Mouse (Mus musculus) liver, embryonic 16.5 days (tissue): Measurements from ENCODE around the gene Naa40. TPM values are rescaled to one million over a fixed set of nuclear protein-coding genes. Genes with fewer than 3 reads are reported as not detected.

Source experiments
- ATAC-seq: fragments of 200-750 bp; cut with Nextera tagmentation; 2 replicates; pipeline ENCODE4 v1.8.0; 2017; ENCODE audit warnings: low read depth, mild to moderate bottlenecking, moderate number of reproducible peaks, moderate library complexity
- H3K27ac ChIP-seq: fragments of 300-500 bp; sonication (generic); 2 replicates; pipeline ENCODE4 v1.5.1; 2014; ENCODE audit warnings: mild to moderate bottlenecking, low read length
- H3K27me3 ChIP-seq: fragments of 300-500 bp; sonication (generic); 2 replicates; pipeline ENCODE4 v1.6.1; 2014; ENCODE audit warnings: low read depth, low read length, mixed read lengths; ENCODE audit not compliant: control insufficient read depth, insufficient read depth
- H3K36me3 ChIP-seq: fragments of 300-500 bp; sonication (generic); 2 replicates; pipeline ENCODE4 v1.6.1; 2014; ENCODE audit warnings: mild to moderate bottlenecking; ENCODE audit not compliant: control insufficient read depth, insufficient read depth
- H3K4me1 ChIP-seq: fragments of 300-500 bp; sonication (generic); 2 replicates; pipeline ENCODE4 v1.6.1; 2014; ENCODE audit warnings: low read depth, low read length, mixed read lengths; ENCODE audit not compliant: control insufficient read depth
- H3K4me2 ChIP-seq: fragments of 300-500 bp; sonication (generic); 2 replicates; pipeline ENCODE4 v1.6.1; 2014; ENCODE audit warnings: low read depth, low read length, mixed read lengths
- H3K4me3 ChIP-seq: fragments of 300-500 bp; sonication (generic); 2 replicates; pipeline ENCODE4 v1.5.1; 2014; ENCODE audit warnings: low read depth, mild to moderate bottlenecking, low read length
- H3K9ac ChIP-seq: fragments of 300-500 bp; sonication (generic); 2 replicates; pipeline ENCODE4 v1.6.1; 2014; ENCODE audit warnings: low read depth, low read length
- H3K9me3 ChIP-seq: fragments of 300-500 bp; sonication (generic); replicated peaks from 2 replicates; pipeline ENCODE4 v1.6.1; 2016; ENCODE audit warnings: low read length; ENCODE audit not compliant: control insufficient read depth
- WGBS: fragments of 180-500 bp; shearing (Covaris S2); extraction: QIAGEN DNeasy Blood & Tissue Kit; methylation state at CpG from one replicate; pipeline ENCODE4 v1.1.7; 2014; ENCODE audit not compliant: insufficient replicate concordance; 5-methylcytosine and 5-hydroxymethylcytosine counted together
- polyA plus RNA-seq: library from polyadenylated mRNA; unstranded; fragments of >200 nt; fragmentation: Nextera tagmentation; extraction: Ambion mirVana; gene quantifications from 2 replicates; pipeline ENCODE4 v1.2.1, GENCODE M21; 2015

The Naa40 gene
- polyA plus RNA-seq, 1 experiment from 2014 or later: 22.1 TPM

DNA sequence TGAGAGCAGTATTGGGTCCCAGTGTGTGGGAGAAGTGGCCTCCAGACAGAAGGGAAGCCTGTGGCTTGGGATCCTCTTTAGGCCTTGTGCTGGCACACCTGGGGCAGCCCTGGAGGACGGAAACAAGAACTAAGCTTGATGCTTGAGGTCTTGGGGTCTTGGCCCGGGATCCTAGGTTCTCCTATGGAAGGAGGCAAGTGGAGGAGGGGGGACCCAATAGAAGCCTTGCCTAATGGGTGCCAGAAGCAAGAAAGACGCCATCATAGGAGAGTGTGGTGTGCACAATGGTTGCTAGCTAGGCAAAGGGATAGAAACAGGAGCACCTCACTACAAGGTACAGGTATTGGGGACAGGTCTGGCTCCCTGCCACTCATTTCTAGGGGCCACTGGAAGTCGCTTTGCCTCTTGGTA, 25.4 kb upstream of the Naa40 start:
- 57% methylated on average over 4 of the region's 4 CpGs for WGBS
- no peak overlapping the region for H3K9ac ChIP-seq
- H3K4me1 ChIP-seq: peaks cover 25% of the 10 kb centered on the region

DNA sequence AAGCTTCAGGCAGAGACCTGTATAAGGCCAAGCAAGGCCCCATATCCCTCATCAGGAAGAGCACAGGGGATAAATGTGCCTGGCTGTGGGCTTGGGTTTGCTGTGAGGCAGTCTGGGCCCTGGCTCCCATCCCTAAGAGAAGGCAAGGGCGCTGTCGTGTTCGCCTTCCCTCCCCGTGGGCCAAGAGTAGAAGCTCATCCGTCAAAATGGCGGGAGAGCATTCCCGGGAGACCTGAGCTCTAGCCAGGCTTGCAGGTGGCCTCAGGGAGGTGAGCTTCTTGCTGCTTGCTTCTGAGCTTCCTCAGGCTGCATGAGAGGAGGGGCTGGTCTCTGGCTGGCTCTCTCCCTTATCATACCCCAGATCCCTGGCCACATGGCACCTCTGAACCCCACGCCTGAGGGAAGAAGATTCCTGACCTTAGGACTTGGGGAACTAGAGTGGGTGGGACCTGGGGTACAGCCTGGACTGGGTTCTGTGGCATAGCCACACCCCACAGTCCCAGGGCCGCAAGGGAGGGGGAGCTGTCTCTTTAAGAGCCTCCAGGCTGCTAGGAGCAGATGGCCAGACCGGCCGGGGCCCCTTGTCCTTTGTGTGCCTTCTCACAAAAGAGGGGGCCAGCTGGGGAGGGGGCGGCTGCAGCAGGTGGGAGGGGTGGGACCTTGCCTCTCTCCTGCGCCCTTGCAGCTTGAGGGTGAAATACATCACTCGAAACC, 24.7 kb upstream of the Naa40 start:
- WGBS: 36% methylated on average over 14 of the region's 14 CpGs
- H3K36me3 ChIP-seq: no peaks in the 10 kb centered on the region
- H3K27me3 ChIP-seq: peaks cover 39% of the 10 kb centered on the region
- no peaks in the 10 kb centered on the region for H3K9me3 ChIP-seq
- no peak overlapping the region for H3K27ac ChIP-seq
- no peak overlapping the region for H3K9ac ChIP-seq
- no peak overlapping the region for H3K4me3 ChIP-seq
- no peak overlapping the region for H3K4me2 ChIP-seq
- ATAC-seq: no peak
- peaks cover 25% of the 10 kb centered on the region for H3K4me1 ChIP-seq

More for the DNA sequence above, 25.4 kb upstream of the Naa40 start:
- Histone ChIP-seq H3K4me2 (no peak overlapping the region), H3K27ac (no peak overlapping the region), H3K27me3 (peaks cover 39% of the 10 kb centered on the region), H3K4me3 (no peak overlapping the region), H3K9me3 (no peaks in the 10 kb centered on the region), H3K36me3 (no peaks in the 10 kb centered on the region)
- no peak for ATAC-seq

DNA sequence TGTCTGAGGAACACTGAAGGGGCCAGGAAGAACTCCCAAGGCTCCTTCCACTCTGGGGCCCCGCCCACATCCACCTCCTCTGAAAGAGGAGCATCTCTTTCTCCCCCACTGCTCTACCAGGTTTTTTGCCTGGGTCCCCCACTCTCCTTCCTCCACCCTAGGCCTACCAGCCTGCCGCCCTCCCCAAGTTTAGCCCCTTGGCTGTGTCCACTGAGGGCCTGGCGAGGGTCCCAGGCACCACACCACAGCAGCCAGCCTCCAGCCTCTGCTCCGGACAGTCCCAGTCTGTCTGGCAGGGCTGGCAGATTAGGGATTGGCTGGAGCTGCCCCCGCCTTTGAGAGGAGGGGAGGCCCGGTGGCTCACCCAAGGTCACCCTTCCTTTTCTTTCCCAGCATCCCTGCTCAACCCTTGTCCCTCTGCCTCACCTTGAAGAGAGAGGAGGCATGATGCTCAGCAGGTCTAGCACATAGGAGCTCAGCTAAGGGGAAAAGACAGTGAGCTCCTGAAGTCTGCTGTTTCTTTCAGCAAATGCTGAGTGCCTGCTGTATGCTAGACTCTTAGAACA, 23.9 kb upstream of the Naa40 start:
- ATAC-seq: no peak

DNA sequence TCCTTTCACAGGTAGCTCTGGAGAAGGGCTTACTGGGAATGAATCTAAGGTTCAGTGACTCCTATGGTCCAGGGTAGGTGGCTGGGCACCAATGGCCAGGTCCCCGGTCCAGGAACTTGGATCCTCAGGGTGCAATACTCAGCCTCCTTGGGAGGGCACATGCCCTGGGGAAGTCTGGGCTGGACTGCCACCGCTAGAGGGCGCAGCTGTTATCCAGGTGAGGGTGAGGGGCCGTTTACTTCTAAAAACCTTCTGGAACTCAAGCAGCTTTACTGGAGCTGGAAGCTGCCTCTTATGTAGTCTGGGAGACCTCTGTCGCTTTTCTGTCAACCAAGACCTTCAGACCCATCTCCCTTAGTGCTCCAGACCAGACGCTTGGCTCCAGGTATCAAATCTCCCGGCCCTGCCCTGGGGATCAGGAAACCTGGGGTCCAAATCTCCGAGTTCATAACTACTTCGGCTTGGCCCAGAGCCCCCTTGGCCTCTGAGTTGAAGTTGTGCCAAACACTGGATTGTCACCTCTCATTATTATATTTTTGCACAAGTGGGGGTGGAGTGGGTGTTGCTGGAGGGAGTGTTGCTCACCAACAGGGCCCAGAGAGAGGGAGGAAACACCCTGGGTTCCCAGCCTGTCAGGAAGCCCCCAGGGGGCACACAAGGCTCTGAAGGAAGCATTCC, 23.2 kb upstream of the Naa40 start:
- Histone ChIP-seq H3K4me3 (no peak overlapping the region), H3K27ac (no peak overlapping the region), H3K27me3 (peaks cover 34% of the 10 kb centered on the region), H3K9me3 (no peaks in the 10 kb centered on the region), H3K36me3 (no peaks in the 10 kb centered on the region), H3K4me1 (peaks cover 21% of the 10 kb centered on the region), H3K9ac (no peak overlapping the region), H3K4me2 (no peak overlapping the region)
- 23% methylated on average over 9 of the region's 9 CpGs for WGBS
- no peak for ATAC-seq

More for the DNA sequence above, 23.9 kb upstream of the Naa40 start:
- Histone ChIP-seq H3K36me3 (no peaks in the 10 kb centered on the region), H3K27me3 (peaks cover 39% of the 10 kb centered on the region), H3K9me3 (no peaks in the 10 kb centered on the region), H3K4me2 (no peak overlapping the region), H3K27ac (no peak overlapping the region), H3K4me1 (peaks cover 25% of the 10 kb centered on the region), H3K4me3 (no peak overlapping the region), H3K9ac (no peak overlapping the region)
- WGBS: 40% methylated on average over 6 of the region's 6 CpGs

DNA sequence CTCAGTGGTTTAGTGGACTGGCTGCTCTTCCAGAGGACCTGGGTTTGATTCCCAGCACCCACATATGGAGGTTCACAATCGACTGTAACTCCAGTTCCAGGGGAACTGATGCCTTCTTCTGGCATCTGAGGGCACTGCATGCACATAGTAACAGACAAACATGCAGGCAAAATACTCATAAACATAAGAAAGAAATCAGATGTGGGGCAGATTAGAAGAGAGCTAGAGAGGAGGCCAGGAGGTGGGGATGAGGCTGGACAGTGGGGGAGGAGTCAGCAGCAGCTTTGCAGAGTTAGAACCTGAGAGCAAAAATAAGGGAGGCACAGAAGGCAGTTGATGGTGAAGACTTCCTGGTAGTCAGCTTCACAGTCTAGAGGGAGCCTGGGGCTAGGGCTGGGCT, 21.6 kb upstream of the Naa40 start:
- H3K27ac ChIP-seq: no peak overlapping the region
- WGBS: 58% methylated on average over 1 of the region's 1 CpGs
- ATAC-seq: no peak

DNA sequence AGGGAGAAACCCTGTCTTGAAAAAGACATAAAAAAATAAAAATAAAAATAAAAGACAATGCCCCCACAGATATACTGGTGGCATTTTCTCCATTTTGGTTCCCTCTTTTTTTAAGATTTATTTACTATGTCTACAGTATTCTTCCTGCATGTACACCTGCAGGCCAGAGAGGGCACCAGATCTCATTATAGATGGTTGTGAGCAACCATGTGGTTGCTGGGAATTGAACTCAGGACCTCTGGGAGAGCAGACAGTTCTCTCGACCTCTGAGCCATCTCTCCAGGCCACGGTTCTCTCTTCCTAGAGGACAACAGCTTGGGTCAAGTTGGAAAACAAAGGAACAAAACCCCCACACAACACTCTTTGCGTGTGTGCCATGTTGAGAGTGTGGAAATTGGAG, 21.0 kb upstream of the Naa40 start:
- Histone ChIP-seq H3K4me3 (no peak overlapping the region), H3K36me3 (no peaks in the 10 kb centered on the region), H3K9ac (no peak overlapping the region), H3K4me2 (no peak overlapping the region), H3K27me3 (peaks cover 12% of the 10 kb centered on the region), H3K27ac (no peak overlapping the region), H3K4me1 (peaks cover 1% of the 10 kb centered on the region), H3K9me3 (no peaks in the 10 kb centered on the region)
- ATAC-seq: no peak
- WGBS: 60% methylated on average over 3 of the region's 3 CpGs

More for the DNA sequence above, 21.6 kb upstream of the Naa40 start:
- H3K36me3 ChIP-seq: no peaks in the 10 kb centered on the region
- H3K4me3 ChIP-seq: no peak overlapping the region
- no peak overlapping the region for H3K4me2 ChIP-seq
- H3K27me3 ChIP-seq: peaks cover 18% of the 10 kb centered on the region
- H3K9me3 ChIP-seq: no peaks in the 10 kb centered on the region
- peaks cover 8% of the 10 kb centered on the region for H3K4me1 ChIP-seq
- no peak overlapping the region for H3K9ac ChIP-seq

DNA sequence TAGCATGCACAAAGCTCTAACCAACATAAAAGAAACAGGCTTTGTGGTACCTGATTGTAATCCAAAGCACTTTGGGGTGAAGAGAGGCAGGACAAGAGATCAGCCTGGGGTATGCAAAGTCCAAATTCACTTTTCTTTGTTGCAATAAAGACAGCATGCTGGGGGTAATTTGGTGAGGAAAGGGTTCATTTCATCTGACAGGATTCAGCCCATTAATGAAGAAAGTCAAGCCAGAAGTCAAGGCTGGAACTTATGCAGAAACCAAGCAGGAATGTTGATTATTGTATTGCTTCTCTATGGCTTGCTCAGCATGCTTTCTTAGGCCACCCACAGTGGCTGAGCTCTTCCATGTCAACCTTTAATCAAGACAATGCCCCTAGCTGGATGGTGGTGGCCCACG, 20.5 kb upstream of the Naa40 start:
- H3K27ac ChIP-seq: no peak overlapping the region
- no peaks in the 10 kb centered on the region for H3K9me3 ChIP-seq
- WGBS: 83% methylated on average over 1 of the region's 1 CpGs
- H3K4me1 ChIP-seq: no peaks in the 10 kb centered on the region
- no peaks in the 10 kb centered on the region for H3K36me3 ChIP-seq
- H3K27me3 ChIP-seq: peaks cover 8% of the 10 kb centered on the region
- H3K4me3 ChIP-seq: no peak overlapping the region
- no peak for ATAC-seq
- H3K9ac ChIP-seq: no peak overlapping the region
- H3K4me2 ChIP-seq: no peak overlapping the region

DNA sequence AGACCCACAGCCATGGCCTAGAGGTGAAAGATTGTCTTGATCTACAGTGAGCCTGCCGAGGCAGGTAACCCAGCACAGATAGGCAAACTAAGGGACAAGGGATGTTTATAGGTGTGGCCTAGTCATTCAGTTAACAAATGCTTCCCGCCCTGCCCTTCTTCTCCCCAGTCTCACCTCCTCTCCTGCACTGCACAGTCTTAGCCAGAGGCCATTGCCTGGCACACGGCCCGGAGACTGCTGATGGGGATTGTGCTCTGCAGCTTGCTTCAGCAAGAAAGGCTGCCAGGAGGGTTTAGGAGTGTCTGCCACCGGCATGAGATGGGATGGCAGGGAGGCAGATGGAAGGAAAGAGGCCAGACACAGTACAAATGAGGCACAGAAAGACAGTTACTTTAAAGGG, 16.9 kb upstream of the Naa40 start:
- Histone ChIP-seq H3K27me3 (no peaks in the 10 kb centered on the region), H3K4me1 (no peaks in the 10 kb centered on the region), H3K36me3 (no peaks in the 10 kb centered on the region), H3K4me3 (no peak overlapping the region), H3K27ac (no peak overlapping the region), H3K9me3 (no peaks in the 10 kb centered on the region), H3K4me2 (no peak overlapping the region), H3K9ac (no peak overlapping the region)
- no peak for ATAC-seq
- 69% methylated on average over 5 of the region's 5 CpGs for WGBS

DNA sequence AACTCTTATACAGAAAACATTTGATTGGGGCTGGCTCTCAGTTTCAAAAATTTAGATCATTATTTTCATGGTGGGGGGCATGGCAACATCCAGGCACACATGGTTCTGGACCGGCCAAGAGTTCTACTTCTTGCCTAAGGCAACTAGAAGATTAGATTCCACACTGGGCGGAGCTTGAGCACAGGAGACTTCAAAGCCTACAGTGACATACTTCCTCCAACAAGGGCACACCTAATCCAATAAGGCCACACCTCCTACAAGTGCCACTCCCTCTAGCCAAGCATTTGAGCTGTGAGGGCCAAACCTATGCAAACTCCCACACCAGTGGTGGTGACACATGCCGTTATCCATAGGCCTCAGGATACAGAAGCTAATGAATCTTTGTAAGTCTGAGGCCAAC, 5.0 kb upstream of the Naa40 start:
- 49% methylated on average over 3 of the region's 3 CpGs for WGBS
- Histone ChIP-seq H3K4me2 (no peak overlapping the region), H3K4me1 (peaks cover 4% of the 10 kb centered on the region; the same call in 1 of the 2 replicates), H3K9me3 (no peaks in the 10 kb centered on the region), H3K27ac (no peak overlapping the region), H3K9ac (no peak overlapping the region), H3K36me3 (no peaks in the 10 kb centered on the region), H3K4me3 (no peak overlapping the region), H3K27me3 (no peaks in the 10 kb centered on the region)
- ATAC-seq: no peak
